Mouse (Mus musculus) urinary bladder, postnatal 25 days (tissue): Measurements from ENCODE around the gene Pex16.

Experiments used
- DNase-seq: peaks from one replicate; pipeline ENCODE4 v3.0.0; 2022; ENCODE audit warnings: low spot score

Pex16 gene

GRCm38 (mm10) chr2:92370375-92370774, 4.1 kb upstream of the Pex16 start:
- no peak for DNase-seq

- peak; percentile 74 for DNase-seq
These were observed 3.4 kb upstream of the Pex16 start for GRCm38 (mm10) chr2:92370821-92371805.

- DNase-seq, result no peak
These were observed 2.3 kb upstream of the Pex16 start for GRCm38 (mm10) chr2:92371971-92372690.

- peak; percentile 33 for DNase-seq
These were observed 1.6 kb upstream of the Pex16 start for GRCm38 (mm10) chr2:92372767-92373436.

- no peak for DNase-seq
These were observed 1.1 kb upstream of the Pex16 start for GRCm38 (mm10) chr2:92373437-92373813.

GRCm38 (mm10) chr2:92375099-92375623, 685 bp downstream of the Pex16 start:
- DNase-seq, result peak; percentile 89

GRCm38 (mm10) chr2:92375788-92376187, 1.3 kb downstream of the Pex16 start:
- no peak for DNase-seq

GRCm38 (mm10) chr2:92376300-92376699, 1.8 kb downstream of the Pex16 start:
- no peak for DNase-seq

- no peak for DNase-seq
These were observed 2.8 kb downstream of the Pex16 start for GRCm38 (mm10) chr2:92377320-92377719.

GRCm38 (mm10) chr2:92379783-92380494, 5.5 kb downstream of the Pex16 start:
- no peak for DNase-seq

GRCm38 (mm10) chr2:92380495-92381050, 6.1 kb downstream of the Pex16 start:
- DNase-seq, result no peak

- DNase-seq, result no peak
These were observed 6.7 kb downstream of the Pex16 start for GRCm38 (mm10) chr2:92381161-92381560.

GRCm38 (mm10) chr2:92381901-92382588, 7.6 kb downstream of the Pex16 start, which contains the start of gene 1700029I15Rik:
Gene 1700029I15Rik, plus strand, starts transcription at chr2:92382538.
- DNase-seq, result no peak

- no peak for DNase-seq
These were observed 8.3 kb downstream of the Pex16 start for GRCm38 (mm10) chr2:92382759-92383158.

- DNase-seq, result no peak
These were observed 9.6 kb downstream of the Pex16 start for GRCm38 (mm10) chr2:92384101-92384500.

- no peak for DNase-seq
These were observed 10.9 kb downstream of the Pex16 start for GRCm38 (mm10) chr2:92385113-92386051.

- DNase-seq, result no peak
These were observed 12.5 kb downstream of the Pex16 start for GRCm38 (mm10) chr2:92386821-92387570.

GRCm38 (mm10) chr2:92387646-92388045, 13.2 kb downstream of the Pex16 start:
- no peak for DNase-seq

GRCm38 (mm10) chr2:92388081-92388517, 13.6 kb downstream of the Pex16 start:
- no peak for DNase-seq
